14 mouse cellular contexts compared by ENCODE assay signal in genomic region chr10:83336336-83336735, GRCm38 (mm10). TPM values are rescaled to one million over a fixed set of nuclear protein-coding genes. Genes with fewer than 3 reads are reported as not detected.
DNase-seq lines count a peak whose midpoint lies in the region; ATAC-seq and TF ChIP-seq lines count a peak whose summit lies in the region.
"Had no signal": no experiment of that assay in that cellular context is flagged by ENCODE, and none has a peak within 500 bp of the region (broad histone marks: within the 10 kb centered on the region; RNA-seq: fewer than 3 reads in every experiment).

No protein-coding gene starts in this region.

- TF ChIP-seq CTCF in cortical plate, adult 2 months (IDR thresholded peaks at IDR 0.05; ENCODE audit: extremely low read depth, insufficient read depth, low read length), result no peak

- peaks cover 12% of the 10 kb centered on the region for H3K4me1 ChIP-seq in forebrain, embryonic 15.5 days
- peaks cover 7% of the 10 kb centered on the region; the same call in 1 of the 2 replicates for H3K4me1 ChIP-seq in forebrain, embryonic 12.5 days
- no peaks in the 10 kb centered on the region for H3K4me1 ChIP-seq in cortical plate, adult 2 months (ENCODE audit: control insufficient read depth, insufficient read depth, low read length)
- peaks cover 7% of the 10 kb centered on the region for H3K4me1 ChIP-seq in midbrain, embryonic 15.5 days

- TF ChIP-seq POLR2A in cortical plate, adult 2 months (IDR thresholded peaks at IDR 0.05; ENCODE audit: extremely low read depth, insufficient read depth, low read length), result no peak

- peaks cover 15% of the 10 kb centered on the region; the same call in 1 of the 2 replicates for H3K27me3 ChIP-seq in forebrain, embryonic 15.5 days
- peaks cover 61% of the 10 kb centered on the region for H3K27me3 ChIP-seq in forebrain, embryonic 12.5 days
- H3K27me3 ChIP-seq in midbrain, embryonic 15.5 days (replicated peaks), result peaks cover 8% of the 10 kb centered on the region

- intact Hi-C loops in left cerebral cortex, postnatal 10 days (cut with DNase I), result no loop called here

- DNase-seq in A20 (ENCODE audit: low read depth, low spot score), result peak; percentile 76
- no peak for DNase-seq in thymus, postnatal 25 days
- DNase-seq in left cerebral cortex, postnatal 10 days (ENCODE audit: extremely low spot score in 1 of 2, low spot score in 2 of 2), result no peak
- DNase-seq in embryo, embryonic 11 days, result no peak
- DNase-seq: adrenal gland, postnatal 25 days; cerebellum, adult 9-10 months; gastrocnemius, postnatal 25 days; lung, adult 18-20 months; lung, postnatal 4 days; right cerebral cortex, adult 18-20 months had no signal

- H3K4me3 ChIP-seq in forebrain, embryonic 15.5 days, result peak overlapping the region; percentile 6; the same call in 1 of the 2 replicates
- H3K4me3 ChIP-seq in forebrain, embryonic 12.5 days (replicated peaks), result no peak overlapping the region
- H3K4me3 ChIP-seq in cortical plate, adult 2 months (ENCODE audit: insufficient read depth, low read length), result peak overlapping the region; percentile 9
- peak overlapping the region; percentile 62 for H3K4me3 ChIP-seq in midbrain, embryonic 15.5 days

- H3K9ac ChIP-seq in forebrain, embryonic 15.5 days (replicated peaks), result no peak overlapping the region
- H3K9ac ChIP-seq in forebrain, embryonic 12.5 days, result no peak overlapping the region
- H3K9ac ChIP-seq in midbrain, embryonic 15.5 days, result peak overlapping the region; percentile 7; the same call in 1 of the 2 replicates

- no peaks in the 10 kb centered on the region for H3K36me3 ChIP-seq in forebrain, embryonic 15.5 days
- H3K36me3 ChIP-seq in forebrain, embryonic 12.5 days (replicated peaks), result no peaks in the 10 kb centered on the region
- no peaks in the 10 kb centered on the region for H3K36me3 ChIP-seq in midbrain, embryonic 15.5 days (replicated peaks)

- no peak for ATAC-seq in forebrain, embryonic 15.5 days (replicated peaks)
- ATAC-seq in forebrain, embryonic 12.5 days (ENCODE audit: low FRiP score), result no peak
- no peak for ATAC-seq in midbrain, embryonic 15.5 days (replicated peaks)

- peak overlapping the region; percentile 11 for H3K4me2 ChIP-seq in forebrain, embryonic 15.5 days (replicated peaks)
- no peak overlapping the region for H3K4me2 ChIP-seq in forebrain, embryonic 12.5 days
- peak overlapping the region; percentile 71 for H3K4me2 ChIP-seq in midbrain, embryonic 15.5 days

- no peak overlapping the region for H3K27ac ChIP-seq in forebrain, embryonic 15.5 days (replicated peaks)
- H3K27ac ChIP-seq in forebrain, embryonic 12.5 days, result no peak overlapping the region
- H3K27ac ChIP-seq in cortical plate, adult 2 months (ENCODE audit: insufficient read depth, low read length), result no peak overlapping the region
- no peak overlapping the region for H3K27ac ChIP-seq in midbrain, embryonic 15.5 days

- H3K9me3 ChIP-seq in forebrain, embryonic 15.5 days, result no peaks in the 10 kb centered on the region
- no peaks in the 10 kb centered on the region for H3K9me3 ChIP-seq in forebrain, embryonic 12.5 days
- no peaks in the 10 kb centered on the region for H3K9me3 ChIP-seq in midbrain, embryonic 15.5 days

- 12% methylated on average over 7 of the region's 7 CpGs for WGBS in forebrain, embryonic 15.5 days
- 17% methylated on average over 7 of the region's 7 CpGs for WGBS in forebrain, embryonic 12.5 days
- 23% methylated on average over 7 of the region's 7 CpGs for WGBS in midbrain, embryonic 15.5 days

RNA-seq across cellular contexts. Expression of gene Slc41a2, which starts 1.3 kb away (rescaled TPM):
- 4.0 and 4.4 TPM in 2 replicates for polyA plus RNA-seq in forebrain, embryonic 15.5 days (2015; fragmentation: Nextera tagmentation; extraction: Ambion mirVana)
- polyA plus RNA-seq in forebrain, embryonic 12.5 days (2016; fragmentation: Nextera tagmentation; extraction: Ambion mirVana), result 1.2 and 1.3 TPM in 2 replicates
- 11.1 and 12.0 TPM in 2 replicates for polyA plus RNA-seq in cortical plate, adult 2 months (2012; rRNA removed)
- 9.1 and 11.1 TPM in 2 replicates for polyA plus RNA-seq in midbrain, embryonic 15.5 days (2015; fragmentation: Nextera tagmentation; extraction: Ambion mirVana)
- 10 to 100 TPM; 35.6 to 37.7 TPM for total RNA-seq in left cerebral cortex, postnatal 10 days (2021)

RNA-seq across cellular contexts. Expression of gene D10Wsu102e, which starts 23.7 kb away (rescaled TPM):
- polyA plus RNA-seq in forebrain, embryonic 15.5 days (2015; fragmentation: Nextera tagmentation; extraction: Ambion mirVana), result 1.1 TPM in 2 replicates
- 1.3 and 1.5 TPM in 2 replicates for polyA plus RNA-seq in forebrain, embryonic 12.5 days (2016; fragmentation: Nextera tagmentation; extraction: Ambion mirVana)
- polyA plus RNA-seq in cortical plate, adult 2 months (2012; rRNA removed), result 1.4 and 1.5 TPM in 2 replicates
- polyA plus RNA-seq in midbrain, embryonic 15.5 days (2015; fragmentation: Nextera tagmentation; extraction: Ambion mirVana), result 0.91 and 0.98 TPM in 2 replicates
- 1 to 10 TPM; 2.8 to 3.3 TPM for total RNA-seq in left cerebral cortex, postnatal 10 days (2021)
